Mouse (Mus musculus): Measurements from ENCODE around the gene Aig1.

Gene Aig1

GRCm38 (mm10) chr10:13775411-13775810 is 93.4 kb downstream of the Aig1 start:
- no peak for DNase-seq (ENCODE audit: low spot score)

GRCm38 (mm10) chr10:13774910-13775309 is 93.9 kb downstream of the Aig1 start:
- no peak for DNase-seq (ENCODE audit: low spot score)

GRCm38 (mm10) chr10:13770720-13771119 is 98.1 kb downstream of the Aig1 start:
- DNase-seq (ENCODE audit: low spot score), result no peak

GRCm38 (mm10) chr10:13769789-13770188 is 99.0 kb downstream of the Aig1 start:
- no peak for DNase-seq (ENCODE audit: low spot score)

- no peak for DNase-seq (ENCODE audit: low spot score)
Measured at GRCm38 (mm10) chr10:13768866-13769265, 99.9 kb downstream of the Aig1 start.

- DNase-seq (ENCODE audit: low spot score), result no peak
Measured at GRCm38 (mm10) chr10:13767076-13767475, 101.7 kb downstream of the Aig1 start.

- no peak for DNase-seq (ENCODE audit: low spot score)
Measured at GRCm38 (mm10) chr10:13763151-13763550, 105.6 kb downstream of the Aig1 start.

- DNase-seq (ENCODE audit: low spot score), result no peak
Measured at GRCm38 (mm10) chr10:13754712-13755111, 114.1 kb downstream of the Aig1 start.

- no peak for DNase-seq (ENCODE audit: low spot score)
Measured at GRCm38 (mm10) chr10:13753777-13754176, 115.0 kb downstream of the Aig1 start.

GRCm38 (mm10) chr10:13739494-13740140 is 129.2 kb downstream of the Aig1 start:
- DNase-seq (ENCODE audit: low spot score), result no peak

- no peak for DNase-seq (ENCODE audit: low spot score)
Measured at GRCm38 (mm10) chr10:13730039-13730748, 138.6 kb downstream of the Aig1 start.

- DNase-seq (ENCODE audit: low spot score), result no peak
Measured at GRCm38 (mm10) chr10:13727676-13728075, 141.1 kb downstream of the Aig1 start.

- no peak for DNase-seq (ENCODE audit: low spot score)
Measured at GRCm38 (mm10) chr10:13726206-13726605, 142.6 kb downstream of the Aig1 start.

- DNase-seq (ENCODE audit: low spot score), result no peak
Measured at GRCm38 (mm10) chr10:13725276-13725675, 143.5 kb downstream of the Aig1 start.

- DNase-seq (ENCODE audit: low spot score), result no peak
Measured at GRCm38 (mm10) chr10:13716132-13716531, 152.6 kb downstream of the Aig1 start.

GRCm38 (mm10) chr10:13715584-13715983 is 153.2 kb downstream of the Aig1 start:
- DNase-seq (ENCODE audit: low spot score), result no peak

- no peak for DNase-seq (ENCODE audit: low spot score)
Measured at GRCm38 (mm10) chr10:13714920-13715293, 153.9 kb downstream of the Aig1 start.

GRCm38 (mm10) chr10:13714199-13714919 is 154.4 kb downstream of the Aig1 start:
- no peak for DNase-seq (ENCODE audit: low spot score)

GRCm38 (mm10) chr10:13713711-13714110 is 155.1 kb downstream of the Aig1 start:
- no peak for DNase-seq (ENCODE audit: low spot score)

GRCm38 (mm10) chr10:13713116-13713515 is 155.7 kb downstream of the Aig1 start:
- DNase-seq (ENCODE audit: low spot score), result no peak

GRCm38 (mm10) chr10:13711281-13711829 is 157.4 kb downstream of the Aig1 start:
- no peak for DNase-seq (ENCODE audit: low spot score)

- no peak for DNase-seq (ENCODE audit: low spot score)
Measured at GRCm38 (mm10) chr10:13705771-13706170, 163.0 kb downstream of the Aig1 start.

GRCm38 (mm10) chr10:13702688-13703087 is 166.1 kb downstream of the Aig1 start:
- DNase-seq (ENCODE audit: low spot score), result no peak
